Mouse (Mus musculus) kidney, postnatal 0 days (tissue): ENCODE measurements at regions not wholly inside any gene's neighbourhood (a gene's known extent, or its start where the extent isn't known, plus 50 kb on each side); places are given as distances from the start of the nearest gene placed in this dataset.

ENCODE experiments used
- ATAC-seq: fragments of 200-750 bp; cut with Nextera tagmentation; replicated peaks from 2 replicates; pipeline ENCODE4 v1.8.0; 2017; ENCODE audit warnings: low read depth, moderate number of reproducible peaks, moderate TSS enrichment, moderate library complexity; ENCODE audit not compliant: low FRiP score
- DNase-seq: peaks from one replicate; pipeline ENCODE4 v3.0.0-alpha.2; 2016; ENCODE audit warnings: low spot score
- H3K27ac ChIP-seq: fragments of 300-500 bp; sonication (generic); 2 replicates; pipeline ENCODE4 v1.5.1; 2014; ENCODE audit warnings: mild to moderate bottlenecking
- H3K27me3 ChIP-seq: fragments of 300-500 bp; sonication (generic); 2 replicates; pipeline ENCODE4 v1.6.1; 2014; ENCODE audit warnings: low read length, mixed read lengths; ENCODE audit not compliant: insufficient read depth
- H3K36me3 ChIP-seq: fragments of 300-500 bp; sonication (generic); 2 replicates; pipeline ENCODE4 v1.6.1; 2014; ENCODE audit warnings: low read length, mixed read lengths; ENCODE audit not compliant: insufficient read depth
- H3K4me1 ChIP-seq: fragments of 300-500 bp; sonication (generic); replicated peaks from 2 replicates; pipeline ENCODE4 v1.6.1; 2014; ENCODE audit warnings: antibody characterized with exemption, low read length, mixed read lengths; ENCODE audit not compliant: insufficient read depth
- H3K4me2 ChIP-seq: fragments of 300-500 bp; sonication (generic); 2 replicates; pipeline ENCODE4 v1.6.1; 2014; ENCODE audit warnings: mild to moderate bottlenecking, low read length, moderate library complexity, mixed read lengths
- H3K4me3 ChIP-seq: fragments of 300-500 bp; sonication (generic); replicated peaks from 2 replicates; pipeline ENCODE4 v1.5.1; 2014; ENCODE audit warnings: low read depth, low read length
- H3K9ac ChIP-seq: fragments of 300-500 bp; sonication (generic); 2 replicates; pipeline ENCODE4 v1.6.1; 2014; ENCODE audit warnings: low read depth, low read length
- H3K9me3 ChIP-seq: fragments of 300-500 bp; sonication (generic); replicated peaks from 2 replicates; pipeline ENCODE4 v1.6.1; 2016; ENCODE audit warnings: low read length, inconsistent platforms, mixed read lengths
- CTCF ChIP-seq: IDR thresholded peaks from 2 replicates; pipeline ENCODE4 v1.5.1; 2016; ENCODE audit warnings: antibody characterized with exemption, low read depth, mild to moderate bottlenecking, moderate library complexity
- WGBS: fragments of 180-500 bp; shearing (Covaris S2); extraction: QIAGEN DNeasy Blood & Tissue Kit; methylation state at CpG from one replicate; pipeline ENCODE4 v1.1.7; 2014; 5-methylcytosine and 5-hydroxymethylcytosine counted together

DNA sequence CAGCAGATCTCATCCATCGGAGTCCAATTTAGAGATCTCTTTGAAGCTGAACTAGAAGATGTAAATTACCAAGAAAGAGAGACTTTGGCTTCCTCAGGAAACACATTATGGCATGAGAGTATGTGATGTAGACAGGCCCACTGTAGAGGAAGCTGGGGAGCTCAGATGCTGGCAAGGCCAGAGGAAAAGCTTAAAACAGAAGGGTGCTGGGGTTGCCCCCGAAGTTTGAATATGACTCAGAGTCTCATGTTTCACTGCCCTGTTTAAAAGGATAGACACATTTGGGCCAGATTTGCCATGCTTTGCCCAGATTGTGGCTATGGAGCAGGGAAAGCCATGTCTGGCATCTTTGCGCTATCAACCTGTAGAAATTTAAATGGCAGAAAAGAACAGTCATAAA is 705.1 kb downstream of the 5730522E02Rik start:
- DNase-seq (no peak), ATAC-seq (no peak)
- Histone ChIP-seq H3K27me3 (no peaks in the 10 kb centered on the region), H3K4me2 (no peak overlapping the region), H3K36me3 (no peaks in the 10 kb centered on the region), H3K9me3 (no peaks in the 10 kb centered on the region), H3K9ac (no peak overlapping the region), H3K4me3 (no peak overlapping the region), H3K27ac (no peak overlapping the region), H3K4me1 (no peaks in the 10 kb centered on the region)
- TF ChIP-seq CTCF, result no peak
- WGBS, result 71% methylated on average over 3 of the region's 3 CpGs

DNA sequence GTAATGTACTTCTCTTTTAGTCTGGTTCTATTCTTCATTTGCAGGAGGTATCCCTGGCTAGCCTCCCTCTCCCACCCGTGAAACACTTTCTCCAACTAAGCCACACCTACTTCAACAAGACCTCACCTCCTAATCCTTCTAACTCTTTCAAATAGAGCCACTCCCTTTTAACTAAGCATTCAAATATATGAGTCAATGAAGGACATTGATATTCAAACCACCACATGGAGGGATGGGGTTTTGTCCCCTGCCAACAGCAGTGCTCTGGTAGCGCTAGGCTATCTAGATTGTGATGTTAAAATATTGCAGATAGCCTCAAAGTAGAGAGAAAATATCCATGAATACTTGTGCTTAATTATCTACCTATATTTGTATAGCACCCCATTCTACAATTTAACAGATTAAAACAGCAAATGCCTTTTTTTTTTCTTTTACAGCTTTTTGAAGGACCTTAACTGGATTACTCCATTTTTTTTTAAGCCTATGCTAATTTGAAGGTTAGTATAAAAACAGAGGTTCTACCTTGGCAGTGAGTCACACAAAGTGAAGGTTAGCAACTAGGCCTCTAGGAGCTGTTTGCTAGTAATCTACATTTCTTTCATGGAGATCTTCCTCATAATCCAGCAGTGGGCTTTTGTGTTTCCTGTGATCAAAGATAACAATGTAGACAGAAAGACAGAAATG is 736.7 kb downstream of the 5730522E02Rik start:
- DNase-seq (no peak), ATAC-seq (no peak)

DNA sequence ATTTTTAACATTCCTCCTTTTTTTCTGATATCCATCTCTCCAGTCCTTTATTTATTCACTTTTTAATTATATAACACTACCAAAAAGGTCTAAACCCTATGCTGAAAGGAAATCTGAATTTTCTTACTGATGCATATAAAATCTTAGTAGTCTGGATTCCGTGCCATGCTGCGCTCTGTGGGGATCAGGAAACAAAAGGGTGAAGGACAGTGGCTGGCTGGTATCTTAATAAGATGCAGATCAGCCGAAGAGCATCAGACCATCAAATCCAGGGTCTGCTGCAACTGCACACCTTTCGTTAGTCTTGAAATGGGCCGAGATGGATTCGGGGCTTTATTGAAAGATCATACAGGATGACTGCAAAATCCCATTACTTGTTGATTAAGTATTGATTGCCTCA is 740.7 kb downstream of the 5730522E02Rik start:
- ATAC-seq (no peak), DNase-seq (no peak)
- H3K27me3 ChIP-seq, result no peaks in the 10 kb centered on the region
- no peak overlapping the region for H3K4me3 ChIP-seq
- H3K27ac ChIP-seq, result no peak overlapping the region
- no peak for TF ChIP-seq CTCF
- no peaks in the 10 kb centered on the region for H3K36me3 ChIP-seq
- no peaks in the 10 kb centered on the region for H3K9me3 ChIP-seq
- no peak overlapping the region for H3K9ac ChIP-seq
- no peaks in the 10 kb centered on the region for H3K4me1 ChIP-seq
- 81% methylated on average over 6 of the region's 6 CpGs for WGBS
- no peak overlapping the region for H3K4me2 ChIP-seq

More for the DNA sequence above, 736.7 kb downstream of the 5730522E02Rik start:
- H3K4me2 ChIP-seq, result no peak overlapping the region
- H3K9ac ChIP-seq, result no peak overlapping the region
- no peaks in the 10 kb centered on the region for H3K36me3 ChIP-seq
- H3K27me3 ChIP-seq, result no peaks in the 10 kb centered on the region
- no peak overlapping the region for H3K27ac ChIP-seq
- H3K4me3 ChIP-seq, result no peak overlapping the region
- H3K9me3 ChIP-seq, result no peaks in the 10 kb centered on the region
- no peak for TF ChIP-seq CTCF
- 52% methylated on average over 2 of the region's 2 CpGs for WGBS
- no peaks in the 10 kb centered on the region for H3K4me1 ChIP-seq

DNA sequence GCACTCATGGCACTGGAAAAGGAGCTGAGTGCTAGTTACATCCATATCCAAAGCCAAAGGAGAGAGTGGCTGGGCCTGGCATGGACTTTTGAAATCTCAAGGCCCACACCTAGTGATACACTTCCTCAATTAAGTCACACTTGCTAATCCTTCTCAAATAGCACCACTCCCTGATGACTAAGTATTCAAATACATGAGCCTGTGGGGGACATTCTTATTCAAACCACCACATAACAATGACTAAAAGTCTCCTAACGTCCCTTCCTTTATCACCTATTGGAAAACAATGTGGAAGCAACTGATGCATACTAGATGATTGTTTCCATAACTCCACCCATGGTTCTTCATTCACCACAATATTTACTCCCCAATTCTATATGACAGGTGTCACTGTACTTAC is 773.4 kb downstream of the 5730522E02Rik start:
- Histone ChIP-seq H3K27ac (no peak overlapping the region), H3K36me3 (no peaks in the 10 kb centered on the region), H3K27me3 (no peaks in the 10 kb centered on the region), H3K4me3 (no peak overlapping the region), H3K4me2 (no peak overlapping the region), H3K9me3 (no peaks in the 10 kb centered on the region), H3K9ac (no peak overlapping the region), H3K4me1 (no peaks in the 10 kb centered on the region)
- WGBS, result 82% methylated on average over 1 of the region's 1 CpGs
- no peak for ATAC-seq
- no peak for DNase-seq
- TF ChIP-seq CTCF, result no peak

DNA sequence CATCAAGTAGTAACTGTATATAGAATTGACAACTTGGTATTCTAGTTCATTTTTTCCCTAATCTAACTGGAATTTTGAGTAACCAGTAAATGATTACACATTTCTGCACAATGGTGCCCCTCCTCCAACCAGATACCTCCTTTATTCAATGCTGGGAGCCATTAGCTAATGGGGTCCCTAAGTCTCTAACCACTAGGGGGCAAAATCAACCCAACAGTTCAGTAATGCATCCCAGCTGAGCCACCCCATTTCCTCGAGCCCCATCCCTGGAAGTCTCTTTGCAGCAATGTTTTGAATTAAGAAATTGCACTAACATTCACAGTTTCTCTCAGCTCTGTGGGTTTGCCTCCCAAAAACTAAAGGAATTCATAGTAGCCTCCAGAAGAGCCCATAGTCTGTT is 774.9 kb downstream of the 5730522E02Rik start:
- Histone ChIP-seq H3K4me1 (no peaks in the 10 kb centered on the region), H3K4me3 (no peak overlapping the region), H3K9me3 (no peaks in the 10 kb centered on the region), H3K27ac (no peak overlapping the region), H3K9ac (no peak overlapping the region), H3K4me2 (no peak overlapping the region), H3K36me3 (no peaks in the 10 kb centered on the region), H3K27me3 (no peaks in the 10 kb centered on the region)
- ATAC-seq (no peak), DNase-seq (peak; percentile 5)
- WGBS, result 29% methylated on average over 1 of the region's 1 CpGs
- peak; percentile 54 for TF ChIP-seq CTCF

DNA sequence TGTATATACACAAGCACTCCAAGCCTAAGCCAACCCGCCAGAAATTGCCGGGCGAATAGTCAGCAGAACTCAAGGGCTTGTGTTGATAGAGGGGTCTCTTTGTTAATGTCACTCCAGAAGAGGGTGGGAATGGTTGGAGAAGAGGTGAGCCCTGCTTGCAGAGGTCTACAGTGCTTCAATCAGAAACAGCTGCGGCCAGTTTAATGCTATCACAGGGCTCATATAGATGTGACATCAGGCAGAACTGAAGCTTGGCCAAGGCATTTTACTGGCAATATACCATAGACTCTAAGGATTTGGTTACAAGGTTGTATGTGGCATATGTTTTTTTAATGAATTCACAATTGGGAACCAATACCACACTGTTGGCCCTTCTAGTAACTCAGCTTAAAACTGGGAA is 787.4 kb downstream of the 5730522E02Rik start:
- no peak for TF ChIP-seq CTCF
- Histone ChIP-seq H3K9ac (no peak overlapping the region), H3K9me3 (no peaks in the 10 kb centered on the region), H3K36me3 (no peaks in the 10 kb centered on the region), H3K27me3 (no peaks in the 10 kb centered on the region), H3K4me1 (no peaks in the 10 kb centered on the region), H3K4me2 (no peak overlapping the region), H3K4me3 (no peak overlapping the region), H3K27ac (no peak overlapping the region)
- WGBS, result 94% methylated on average over 4 of the region's 4 CpGs
- ATAC-seq (no peak), DNase-seq (no peak)

DNA sequence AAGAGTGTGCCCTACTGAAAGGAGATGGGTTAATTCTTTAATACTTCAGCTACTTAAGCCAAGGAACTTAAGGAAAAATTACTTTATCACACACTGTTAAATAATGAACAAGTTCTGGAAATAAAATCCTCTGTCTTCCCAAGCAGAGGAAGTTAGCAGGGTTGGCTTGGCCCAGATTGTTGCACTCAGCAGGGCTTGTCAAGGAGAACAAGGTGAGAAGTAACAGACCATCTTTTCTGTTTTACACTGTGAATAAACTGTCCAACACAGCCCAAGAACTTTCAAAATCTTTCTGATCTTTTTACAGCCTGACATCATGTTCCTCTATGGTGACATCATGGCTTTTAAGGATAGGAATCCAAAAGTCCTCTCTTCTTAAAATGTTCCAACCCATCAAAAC is 789.1 kb downstream of the 5730522E02Rik start:
- Histone ChIP-seq H3K4me2 (no peak overlapping the region), H3K27ac (no peak overlapping the region)

More for the DNA sequence above, 789.1 kb downstream of the 5730522E02Rik start:
- H3K36me3 ChIP-seq, result no peaks in the 10 kb centered on the region
- ATAC-seq (no peak), DNase-seq (no peak)
- H3K27me3 ChIP-seq, result no peaks in the 10 kb centered on the region
- no peak overlapping the region for H3K4me3 ChIP-seq
- no peaks in the 10 kb centered on the region for H3K4me1 ChIP-seq
- no peak for TF ChIP-seq CTCF
- no peak overlapping the region for H3K9ac ChIP-seq
- no peaks in the 10 kb centered on the region for H3K9me3 ChIP-seq
